Mouse (Mus musculus) lung, postnatal 25 days (tissue): Measurements from ENCODE around the gene Psmc3.
"Not testable (repeated sequence)": the region's sequence is repeated elsewhere in the genome, so short reads cannot be mapped to it uniquely, and the experiment has no call there.

Experiments used
- DNase-seq: peaks from one replicate; pipeline ENCODE4 v3.0.0; 2022; ENCODE audit warnings: low spot score

Psmc3 gene

DNA sequence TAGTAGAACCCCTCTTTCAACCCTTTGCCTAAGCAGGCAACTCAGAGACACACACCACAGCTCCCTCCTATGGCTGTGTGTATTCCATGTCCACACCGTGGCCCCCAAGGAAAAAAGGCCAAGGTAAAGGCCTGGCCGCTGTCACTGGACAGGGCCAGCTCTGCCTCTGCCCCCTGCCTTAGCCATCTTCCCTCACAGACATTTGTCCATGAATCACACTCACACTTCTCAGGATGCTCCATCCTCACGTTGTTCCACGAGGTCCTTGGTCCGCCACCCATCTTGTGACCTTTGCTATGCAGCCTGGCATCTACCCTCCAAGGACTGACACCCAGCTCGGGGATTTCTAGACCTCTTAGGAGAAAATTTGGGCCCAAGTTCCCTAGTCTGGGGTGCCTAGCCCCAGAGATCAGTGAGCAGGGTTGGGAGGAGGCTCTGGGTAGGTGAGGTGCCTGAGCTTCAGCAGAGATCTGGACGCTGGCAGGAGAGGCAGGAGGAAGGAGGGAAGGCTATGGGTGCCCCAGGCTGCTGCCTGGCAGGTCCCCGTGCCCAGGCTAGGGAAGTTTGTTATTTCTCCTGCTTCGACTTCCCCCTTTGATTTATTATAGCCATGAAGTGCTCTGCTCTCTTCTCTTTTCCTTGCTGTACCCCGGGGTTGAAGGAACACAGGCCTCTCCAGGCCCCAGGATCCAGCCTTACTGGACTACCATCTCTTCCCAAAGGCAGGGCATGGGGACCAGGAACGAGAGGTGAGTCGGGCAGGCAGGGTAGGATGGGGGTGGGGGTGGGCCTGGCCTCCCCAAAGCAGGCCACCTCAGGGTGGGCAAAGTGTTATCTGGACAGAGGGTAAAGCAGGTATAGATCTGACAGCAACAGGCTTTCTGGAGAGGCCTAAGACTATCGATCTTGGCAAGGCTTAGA lies 28.2 kb downstream of the Psmc3 start, which contains the start of gene Spi1:
Gene Spi1, plus strand, starts transcription at position 616 of the 921 bp plus-strand sequence.
- no peak for DNase-seq

DNA sequence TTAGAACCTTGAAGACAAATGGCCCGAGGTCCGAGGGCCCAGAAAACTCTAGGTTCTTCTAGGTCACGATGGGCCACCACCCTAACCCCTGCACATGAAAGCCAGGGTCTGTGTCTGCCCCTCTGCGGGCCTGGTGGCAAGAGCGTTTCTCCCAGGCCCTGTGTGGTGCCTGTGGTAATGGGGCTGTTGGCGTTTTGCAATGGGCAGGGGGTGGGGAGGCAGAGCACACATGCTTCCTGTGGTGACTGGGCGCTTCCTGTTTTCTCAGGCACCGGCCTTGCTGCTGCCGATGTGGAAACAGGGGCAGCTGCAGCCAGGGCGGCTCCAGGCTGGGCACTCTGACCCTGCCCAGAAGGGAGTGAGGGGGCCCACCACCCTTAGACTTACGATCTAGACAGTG lies 29.0 kb downstream of the Psmc3 start:
- peak; percentile 83 for DNase-seq

DNA sequence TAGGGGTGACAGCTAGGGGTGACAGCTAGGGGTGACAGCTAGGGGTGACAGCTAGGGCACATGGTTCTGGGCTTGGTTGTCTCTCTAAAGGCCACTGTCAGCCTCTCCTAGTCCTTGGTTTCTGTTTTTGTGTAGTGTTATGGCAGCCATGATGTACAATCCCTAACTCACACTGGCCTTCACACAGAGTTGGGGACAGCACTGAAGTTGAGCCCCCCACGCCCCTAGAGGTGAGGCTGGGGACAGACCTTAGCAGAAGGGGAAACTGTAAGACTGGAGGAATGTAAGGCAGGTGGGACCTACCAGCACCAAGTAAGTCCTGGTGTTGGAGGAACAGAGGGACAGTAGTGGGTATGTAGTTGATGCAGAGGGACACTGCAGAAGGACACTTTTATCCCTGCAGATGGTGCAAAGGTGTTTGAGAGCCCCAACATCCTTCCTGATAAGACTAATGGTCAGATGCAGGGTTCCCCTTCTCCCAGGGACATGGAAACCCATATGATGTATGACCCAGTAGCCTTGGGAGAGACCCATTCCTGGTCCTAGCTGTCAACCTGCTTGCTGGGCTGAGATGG lies 29.6 kb downstream of the Psmc3 start:
- no peak for DNase-seq

DNA sequence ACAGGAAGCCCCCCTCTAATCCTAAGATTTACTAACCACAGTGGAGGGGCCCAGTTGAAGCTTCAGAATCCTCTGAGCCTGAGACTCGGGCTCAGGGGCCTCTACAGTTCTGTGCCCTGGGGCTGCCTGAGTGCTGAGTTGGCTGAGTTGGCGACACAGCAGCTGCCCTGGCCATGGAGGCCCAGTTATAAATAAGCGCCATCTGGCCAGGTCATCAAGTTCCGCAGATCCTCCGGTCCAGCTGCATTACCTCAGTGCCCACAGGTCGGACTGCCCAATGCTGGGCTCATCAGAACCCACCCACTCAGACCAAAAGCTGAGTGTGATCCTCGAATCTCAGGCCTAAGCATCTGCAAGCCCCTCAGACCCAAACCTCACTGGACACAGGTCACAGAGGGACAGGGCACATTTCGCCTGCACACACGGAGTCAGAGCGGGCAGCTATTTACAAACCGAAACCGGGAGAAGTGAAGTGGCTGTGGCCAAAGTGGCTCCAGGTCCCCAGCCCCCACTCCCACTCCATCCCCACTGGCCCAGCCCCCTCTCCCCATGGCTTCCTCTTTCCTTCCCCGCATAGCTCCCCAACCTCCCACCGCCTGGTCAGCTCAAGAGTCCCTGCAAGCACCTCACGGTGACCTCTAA lies 30.5 kb downstream of the Psmc3 start:
- DNase-seq, result no peak

DNA sequence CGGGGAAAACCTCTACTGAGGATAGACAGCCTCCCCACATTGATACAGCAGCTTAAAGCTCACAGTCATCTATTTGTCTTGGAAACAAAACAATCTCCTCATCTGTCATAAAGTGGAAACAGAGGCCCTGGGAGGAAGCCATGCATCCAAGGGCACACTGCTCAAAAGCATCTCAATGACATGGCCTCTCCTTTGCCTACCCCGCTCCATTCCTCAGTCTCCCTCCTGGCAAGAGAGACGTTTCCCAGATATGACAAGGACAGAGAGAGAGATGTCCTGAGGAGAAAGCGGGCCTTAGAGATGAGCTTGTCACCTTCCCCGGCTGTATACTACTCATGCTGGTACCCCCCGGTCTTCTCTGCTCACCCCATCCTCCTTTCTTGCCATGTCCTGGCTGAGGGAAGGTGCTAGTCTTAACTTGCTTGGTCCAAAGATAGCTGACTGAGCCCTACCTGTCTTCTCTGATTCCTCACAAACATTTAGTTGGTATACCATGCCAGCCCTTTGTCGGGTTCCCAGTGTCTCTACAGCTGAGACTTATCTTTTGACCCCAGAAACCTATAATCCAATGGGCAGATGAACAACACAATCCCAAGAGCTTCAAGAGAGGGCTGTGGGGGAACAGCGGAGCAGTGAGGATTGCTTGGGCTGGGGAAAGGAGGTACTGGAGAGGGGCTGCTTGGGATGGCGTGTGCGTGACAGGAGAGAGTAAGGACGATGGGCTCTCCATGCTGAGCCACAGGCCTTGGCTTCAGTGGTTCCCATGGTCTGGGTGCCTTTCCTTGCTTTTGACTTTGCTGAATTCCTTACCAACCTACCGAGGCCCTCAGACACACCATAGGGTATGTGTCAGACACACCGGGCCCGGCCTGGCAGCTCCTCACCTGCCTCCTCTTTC lies 31.9 kb downstream of the Psmc3 start:
- no peak for DNase-seq

DNA sequence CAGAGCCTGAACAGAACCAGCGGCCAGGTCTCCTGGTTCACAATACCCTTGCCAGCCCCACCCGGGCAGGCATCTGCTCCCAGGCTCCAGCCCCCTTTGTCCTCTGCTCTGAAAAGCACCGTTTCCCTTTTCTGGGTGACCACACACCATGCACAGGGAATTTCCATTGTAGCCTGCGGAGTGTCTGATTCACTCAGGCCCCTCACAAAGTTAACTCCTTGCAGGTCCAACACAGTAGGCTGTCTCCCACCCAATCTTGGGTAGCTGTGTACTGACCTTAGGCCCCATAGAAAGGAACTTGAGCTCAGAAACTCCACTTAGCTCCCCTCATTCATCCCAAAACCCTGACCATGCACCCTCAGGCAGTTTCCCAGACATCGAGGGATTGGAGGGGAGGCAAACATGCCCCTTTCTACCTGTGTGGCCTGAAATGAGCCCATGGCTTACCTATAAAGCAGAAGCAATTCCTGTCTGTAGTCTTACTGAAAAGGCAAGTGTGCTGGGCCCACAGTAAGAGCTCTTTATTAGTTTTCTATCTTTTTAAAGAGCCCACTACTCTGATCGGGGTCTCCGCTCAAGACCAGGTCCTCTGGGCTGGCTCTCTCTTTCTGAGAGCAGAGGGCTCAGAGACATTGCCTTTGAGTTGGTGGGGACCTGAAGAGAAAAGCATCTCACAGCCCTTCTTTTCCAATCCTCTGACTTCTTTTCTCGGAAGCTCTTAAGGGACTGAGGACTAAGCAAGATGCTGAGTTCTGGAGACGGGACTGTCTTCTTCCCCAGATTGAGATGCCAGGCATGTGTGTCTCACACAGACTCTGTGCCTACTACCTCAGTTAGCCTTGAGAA lies 32.8 kb downstream of the Psmc3 start:
- no peak for DNase-seq

DNA sequence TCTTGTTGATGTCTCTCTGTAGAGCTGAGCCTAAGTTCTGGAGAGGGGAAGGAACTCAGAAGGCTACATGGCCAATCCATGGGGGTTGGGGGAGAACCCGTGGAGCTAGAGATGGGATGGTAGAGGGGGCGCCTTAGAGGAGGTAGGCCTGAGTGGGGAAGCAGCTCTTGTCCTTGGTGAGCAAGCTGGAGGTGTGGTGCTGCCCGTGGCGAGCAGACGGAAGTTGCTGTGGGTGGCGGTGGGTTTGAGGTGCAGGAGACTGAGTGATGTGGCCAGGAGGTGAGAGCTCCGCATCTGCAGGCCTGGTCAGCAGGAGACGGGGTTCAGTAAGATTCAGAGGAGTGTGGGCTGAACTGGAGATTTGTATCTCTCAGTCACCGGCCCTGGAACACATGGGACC lies 33.6 kb downstream of the Psmc3 start:
- no peak for DNase-seq

DNA sequence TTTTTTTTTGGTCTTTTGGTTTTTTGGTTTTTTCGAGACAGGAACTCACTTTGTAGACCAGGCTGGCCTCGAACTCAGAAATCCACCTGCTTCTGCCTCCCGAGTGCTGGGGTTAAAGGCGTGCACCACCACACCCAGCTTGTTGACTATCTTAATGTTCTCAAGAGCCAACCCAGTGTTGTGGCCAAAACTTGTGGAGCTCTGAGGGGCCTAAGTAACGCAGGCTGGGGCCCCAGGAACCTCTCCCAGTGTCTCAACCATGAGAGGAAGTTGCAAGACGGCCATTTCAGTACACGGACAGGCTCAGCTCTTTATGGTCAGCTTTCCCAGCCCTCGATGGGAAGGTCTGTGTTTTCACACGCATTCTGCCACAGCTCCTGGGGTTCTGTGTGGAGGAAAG lies 35.2 kb downstream of the Psmc3 start:
- no peak for DNase-seq

DNA sequence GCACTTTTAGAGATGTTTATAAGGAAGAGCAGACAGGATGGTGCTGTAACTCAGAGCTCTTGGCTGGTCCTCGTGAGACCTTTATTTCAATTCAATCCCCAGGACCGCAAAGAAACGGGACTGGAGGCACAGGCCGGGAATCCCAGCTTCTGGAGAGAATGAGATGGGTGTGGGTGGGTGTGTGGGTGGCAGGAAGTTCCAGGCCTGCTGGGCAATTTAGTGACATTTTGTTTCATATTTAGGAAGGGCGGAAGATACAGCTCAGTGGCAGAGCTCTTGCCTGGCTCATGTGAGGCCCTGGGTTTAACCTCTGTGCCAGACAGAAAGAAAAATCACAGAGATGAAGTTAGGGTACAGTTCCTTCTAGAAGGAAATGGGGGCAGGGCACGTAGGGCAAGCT lies 36.4 kb downstream of the Psmc3 start:
- no peak for DNase-seq

DNA sequence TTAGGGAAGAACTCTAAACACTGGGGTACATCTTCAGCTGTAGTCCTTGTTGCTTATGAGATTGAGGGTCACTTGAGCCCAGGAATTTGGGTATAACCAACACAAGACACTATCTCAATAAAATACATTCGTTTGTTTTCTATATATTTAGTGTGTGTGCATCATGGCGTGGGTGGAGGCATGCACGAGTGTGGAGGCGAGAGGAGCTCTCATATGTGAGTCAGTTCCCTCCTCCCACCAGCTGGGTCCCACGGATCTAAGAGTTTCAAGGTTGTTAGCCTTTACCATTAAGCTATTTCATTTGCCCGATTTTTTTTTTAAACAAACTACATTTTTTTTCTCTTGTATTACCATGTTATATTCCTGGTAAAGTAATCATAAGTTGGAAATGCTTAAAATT lies 37.0 kb downstream of the Psmc3 start:
- DNase-seq, result no peak

DNA sequence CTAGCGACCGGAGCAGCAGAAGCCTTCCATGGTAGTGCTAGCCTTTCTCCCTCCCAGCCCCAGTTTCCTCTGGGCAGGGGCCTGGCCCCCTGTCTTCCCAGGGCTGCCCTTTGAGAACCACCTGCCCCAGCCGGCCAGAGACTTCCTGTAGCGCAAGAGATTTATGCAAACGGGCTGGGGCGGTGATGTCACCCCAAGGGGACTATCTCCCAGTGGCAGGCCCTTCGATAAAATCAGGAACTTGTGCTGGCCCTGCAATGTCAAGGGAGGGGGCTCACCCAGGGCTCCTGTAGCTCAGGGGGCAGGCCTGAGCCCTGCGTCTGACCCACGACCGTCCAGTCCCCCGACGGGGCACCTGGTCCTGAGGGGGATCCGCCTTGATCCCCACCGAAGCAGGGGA lies 42.7 kb downstream of the Psmc3 start:
- DNase-seq, result peak; percentile 67

DNA sequence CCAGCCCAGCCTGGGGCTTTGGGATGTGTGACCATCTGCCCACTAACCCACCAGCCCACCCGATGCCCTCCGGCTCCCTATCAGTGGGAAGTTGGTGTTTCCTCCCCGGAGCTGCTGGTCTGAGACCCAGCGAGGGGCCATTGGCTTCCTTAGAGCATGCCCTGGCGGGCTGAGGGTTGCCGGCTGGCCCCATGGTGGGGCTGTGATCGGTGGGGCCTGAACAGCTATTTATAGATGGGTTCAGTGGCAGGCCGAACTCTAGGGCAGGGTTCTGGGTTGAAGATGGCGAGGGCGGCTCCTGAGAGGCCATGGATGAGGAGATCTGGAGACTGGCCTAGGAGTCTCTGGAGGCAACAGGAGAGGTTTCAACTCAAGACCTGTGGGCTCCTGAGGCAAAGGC lies 43.2 kb downstream of the Psmc3 start:
- DNase-seq, result no peak

DNA sequence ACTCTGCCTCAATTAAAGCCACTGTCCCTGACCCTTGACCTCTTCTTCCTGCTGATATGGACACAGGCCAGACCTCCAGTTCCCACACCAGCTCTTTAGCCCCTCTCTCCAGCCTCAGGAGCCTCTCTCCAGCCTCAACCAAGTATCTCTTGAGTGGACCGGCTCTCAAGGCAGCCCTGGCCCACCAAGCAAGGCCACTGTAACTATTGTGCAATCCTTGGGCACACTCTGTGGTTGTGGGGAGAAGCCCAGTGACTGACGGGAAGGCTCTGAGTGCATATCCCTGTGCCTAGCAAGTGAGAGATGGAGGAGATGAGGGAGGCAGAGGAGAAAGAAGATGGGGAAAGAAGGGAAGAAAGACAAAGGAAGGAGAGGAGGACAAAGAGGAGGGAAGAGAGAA lies 44.3 kb downstream of the Psmc3 start:
- peak; percentile 74 for DNase-seq

DNA sequence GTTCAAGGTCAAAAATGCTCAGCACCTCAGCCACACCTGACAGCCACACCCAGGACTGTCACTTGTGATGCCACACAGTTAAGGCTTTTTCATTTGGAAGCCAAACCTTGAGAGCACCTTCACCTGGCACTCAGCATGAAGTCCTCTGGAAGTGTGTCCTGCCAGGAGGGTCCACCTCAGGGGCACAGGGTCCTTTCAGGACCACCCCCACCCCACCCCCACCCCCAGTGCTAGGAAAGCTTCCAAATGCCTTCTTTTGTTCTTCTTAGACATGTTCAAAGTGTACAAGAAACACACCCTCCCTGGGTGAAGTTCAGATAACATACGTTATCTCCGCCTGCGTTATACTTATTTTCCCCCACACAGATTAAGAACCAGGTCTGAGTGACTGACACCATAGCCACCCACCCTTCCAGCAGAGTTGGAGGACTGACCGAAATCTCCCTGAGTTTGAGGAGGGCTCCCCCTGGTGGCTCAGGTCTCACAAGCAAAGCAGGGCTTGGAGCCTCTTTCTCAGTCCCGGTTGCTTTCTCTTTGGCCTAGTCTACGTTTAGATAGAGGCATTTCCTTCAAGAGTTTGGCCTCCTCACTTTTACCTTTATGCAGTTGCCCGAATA lies 47.4 kb downstream of the Psmc3 start:
- peak; percentile 93 for DNase-seq

DNA sequence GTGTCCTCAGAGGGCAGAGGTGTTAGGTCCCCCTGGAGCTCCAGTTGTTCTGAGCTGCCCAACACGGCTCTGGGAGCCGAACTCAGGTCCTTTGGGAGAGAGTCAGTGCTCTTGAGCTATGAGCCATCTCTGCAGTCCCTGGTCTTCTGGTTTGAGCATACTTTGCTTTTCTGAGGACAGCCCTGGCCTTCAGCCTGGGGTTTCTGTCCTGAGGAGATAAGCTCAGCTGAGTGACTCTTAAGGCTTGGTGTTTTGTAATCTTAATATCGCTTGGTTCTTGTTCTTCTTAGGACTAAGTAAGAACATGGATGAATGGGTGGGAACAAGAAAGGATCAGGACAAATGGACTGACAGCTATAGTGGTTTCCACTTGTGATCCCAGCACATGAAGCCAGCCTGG lies 54.3 kb downstream of the Psmc3 start:
- peak; percentile 52 for DNase-seq

DNA sequence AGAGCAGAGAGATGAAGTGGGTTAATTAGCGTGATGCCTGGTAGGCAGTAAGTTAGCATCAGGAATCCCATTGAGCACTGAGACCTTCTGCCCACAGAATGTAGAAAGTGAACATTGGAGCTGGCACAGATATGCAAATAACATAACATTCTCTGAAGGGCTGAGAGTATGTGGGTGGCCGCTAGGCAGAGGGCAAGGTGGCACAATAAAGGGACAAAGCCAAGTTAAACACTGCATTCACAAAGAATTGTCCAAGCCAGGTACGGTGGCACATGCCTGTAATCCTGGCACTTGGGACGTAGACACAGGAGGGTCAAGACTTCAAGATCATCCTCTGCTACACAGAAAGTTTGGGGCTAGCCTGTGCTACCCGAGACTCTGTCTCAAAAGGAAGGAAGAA lies 55.4 kb downstream of the Psmc3 start:
- no peak for DNase-seq

DNA sequence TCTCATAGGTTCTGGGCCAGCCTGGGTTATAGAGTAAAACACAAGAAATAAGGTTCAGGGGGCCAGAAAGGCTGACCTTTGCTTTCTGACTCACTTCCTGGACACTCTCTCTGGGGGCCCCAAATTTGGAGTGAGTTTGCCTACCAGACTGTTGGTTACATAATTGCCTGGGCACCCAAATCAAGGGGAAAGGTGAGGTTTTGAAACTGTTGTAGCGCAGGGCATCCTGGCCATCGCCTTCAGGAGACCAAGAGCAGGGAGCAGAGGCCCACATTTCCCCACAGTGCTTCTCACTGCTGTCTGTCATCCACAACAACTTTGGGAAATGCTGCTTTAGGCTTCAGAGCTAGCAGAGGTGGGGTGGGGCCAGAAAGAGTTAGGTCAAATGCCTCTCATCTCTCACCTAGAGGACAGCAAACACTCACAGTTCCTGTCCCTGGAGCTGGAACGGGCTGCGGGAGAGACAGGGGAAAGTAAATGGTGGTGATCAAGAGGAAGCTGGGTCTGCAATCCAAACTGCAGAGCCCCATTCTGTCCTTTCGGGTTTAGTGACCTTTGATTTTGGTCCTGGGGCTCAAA lies 56.1 kb downstream of the Psmc3 start:
- DNase-seq, result peak; percentile 54

DNA sequence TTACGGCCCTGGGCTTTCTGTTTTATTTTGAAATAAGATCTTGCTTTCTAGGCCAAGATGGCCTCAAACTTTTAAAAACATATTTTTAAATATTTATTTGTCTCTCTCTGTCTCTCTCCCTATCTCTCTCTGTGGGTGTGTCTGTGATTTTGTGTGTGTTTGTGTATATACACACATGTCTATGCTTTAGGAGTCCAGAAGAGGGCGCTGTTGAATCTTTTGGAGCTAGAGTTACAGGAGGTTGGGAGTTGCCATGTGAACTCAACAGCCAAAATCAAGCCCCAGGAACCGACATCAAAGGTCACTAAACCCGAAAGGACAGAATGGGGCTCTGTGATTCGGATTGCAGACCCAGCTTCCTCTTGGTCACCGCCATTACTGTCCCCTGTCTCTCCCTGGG lies 56.6 kb downstream of the Psmc3 start:
- no peak for DNase-seq

DNA sequence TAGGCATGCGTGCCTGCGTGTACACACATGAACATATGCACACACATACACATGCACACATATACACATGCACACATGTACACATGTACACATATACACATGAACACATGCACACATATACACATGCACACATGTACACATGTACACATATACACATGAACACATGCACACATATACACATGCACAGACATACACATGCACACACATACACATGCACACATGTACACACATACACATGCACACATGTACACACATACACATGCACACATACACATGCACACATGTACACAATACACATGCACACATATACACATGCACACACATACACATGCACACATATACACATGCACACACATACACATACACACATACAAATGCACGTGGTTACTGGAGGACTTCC lies 58.0 kb downstream of the Psmc3 start:
- not testable (repeated sequence) for DNase-seq

DNA sequence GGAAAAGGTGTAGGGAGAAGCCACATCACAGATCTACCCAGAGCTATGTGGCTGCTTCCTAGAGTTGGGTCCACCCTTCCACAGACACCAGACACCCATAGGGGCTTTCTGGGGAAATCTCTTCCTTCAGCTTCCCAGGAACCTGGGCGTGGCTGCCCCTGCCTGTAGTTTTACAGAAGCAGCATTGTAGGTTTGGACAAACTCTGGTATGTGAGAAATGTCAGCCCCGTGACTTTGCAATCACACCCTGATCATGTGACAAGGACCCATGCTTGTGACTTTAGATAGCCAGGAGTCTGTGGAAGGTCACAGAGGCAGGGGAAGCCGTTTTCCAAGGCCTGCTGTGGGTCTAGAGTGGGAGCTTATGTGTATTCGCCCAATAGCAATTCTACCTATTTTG lies 58.7 kb downstream of the Psmc3 start:
- peak; percentile 65 for DNase-seq
